Mouse (Mus musculus): Measurements from ENCODE around the gene Efna5.

DNA sequence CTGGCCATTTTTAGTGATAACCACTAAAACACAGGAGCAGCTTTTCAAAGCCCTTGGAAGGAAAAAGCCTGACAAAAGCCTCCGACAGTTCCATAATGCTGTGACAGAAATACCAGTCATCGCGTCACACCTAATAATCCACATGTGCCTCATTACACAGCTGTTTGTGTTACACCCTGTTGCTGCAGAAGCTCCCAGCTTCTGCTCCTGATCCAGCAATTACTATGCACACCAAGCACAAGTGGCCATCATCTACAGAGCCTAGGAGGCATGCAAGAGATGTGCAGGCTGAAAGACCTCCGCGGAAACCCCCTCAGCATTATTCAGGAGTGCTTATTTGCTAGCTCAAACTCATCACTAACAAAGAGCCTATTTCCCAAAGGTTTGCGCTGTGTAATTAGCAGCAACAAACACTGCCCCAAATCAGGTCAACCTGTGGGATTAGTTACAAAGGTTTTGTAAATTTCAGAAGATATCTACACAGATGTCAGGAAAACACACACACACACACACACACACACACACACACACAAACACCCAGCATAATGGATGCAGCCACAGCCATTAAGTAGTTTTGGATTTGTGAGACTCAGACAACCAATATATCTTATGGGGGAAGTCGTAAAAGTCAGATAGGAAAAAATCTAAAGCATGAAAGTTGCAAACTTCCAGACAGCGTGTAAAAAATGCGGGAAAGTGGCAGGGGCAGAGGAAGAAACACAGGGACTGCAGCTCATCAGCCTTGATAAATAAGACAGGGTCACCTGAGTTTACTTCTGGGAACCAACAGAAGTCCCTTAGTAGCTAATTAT lies 180.1 kb downstream of the Efna5 start:
- TF ChIP-seq POLR2A (IDR thresholded peaks at IDR 0.05; ENCODE audit: low read depth, low read length) (no peak), CTCF (conservative IDR thresholded peaks at IDR 0.05; ENCODE audit: insufficient read depth, insufficient read length, low read depth, low read length) (no peak)
